Mouse (Mus musculus) layer of hippocampus, postnatal 25 days (tissue): ENCODE measurements around the gene Atg14. TPM values are rescaled to one million over a fixed set of nuclear protein-coding genes. Genes with fewer than 3 reads are reported as not detected.
A peak's percentile ranks its signal among the peaks of the same experiment; 100 is the strongest.
"Not testable (repeated sequence)": the region's sequence is repeated elsewhere in the genome, so short reads cannot be mapped to it uniquely, and the experiment has no call there.

Experiments used
- DNase-seq, 2 experiments: peaks; one replicate each; pipeline ENCODE4 v3.0.0; 2022; ENCODE audit warnings: mixed read lengths in 2 of 2, low spot score in 1 of 2; ENCODE audit errors: extremely low spot score in 1 of 2
- total RNA-seq, 2 experiments: library from RNA; stranded (reverse); gene quantifications; 2 replicates each; pipeline ENCODE4 v1.2.3; 2021

Gene Atg14
- total RNA-seq: 10 to 100 TPM; 16.6 to 17.9 TPM

- not testable (repeated sequence) for DNase-seq
Measured at GRCm38 (mm10) chr14:47570549-47570948, at the start of gene Atg14. Gene Atg14 (minus strand): TSS chr14:47570649.

DNA sequence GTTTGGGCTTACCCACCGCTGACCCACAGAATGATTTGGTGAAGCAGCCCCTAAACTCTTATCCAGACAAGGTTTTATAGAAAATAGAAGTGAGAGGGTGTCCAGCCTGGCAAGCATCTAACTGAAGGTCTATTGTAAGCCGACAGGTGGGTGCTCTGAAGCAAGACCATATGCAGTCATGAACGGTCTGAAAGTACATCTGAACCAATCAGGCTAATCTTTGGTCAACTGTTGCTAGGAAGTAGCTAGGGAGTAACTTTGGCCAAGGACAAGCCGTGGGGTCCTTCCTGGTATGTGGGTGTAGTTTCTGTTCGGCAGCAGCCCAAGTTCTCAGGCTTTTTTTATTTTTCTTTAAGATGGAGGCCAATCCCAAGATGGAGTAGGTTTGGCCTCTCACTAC is 48.4 kb upstream of the Atg14 start:
- DNase-seq: no peak

- no peak for DNase-seq
Measured at GRCm38 (mm10) chr14:47613254-47613653, 42.8 kb upstream of the Atg14 start.

DNA sequence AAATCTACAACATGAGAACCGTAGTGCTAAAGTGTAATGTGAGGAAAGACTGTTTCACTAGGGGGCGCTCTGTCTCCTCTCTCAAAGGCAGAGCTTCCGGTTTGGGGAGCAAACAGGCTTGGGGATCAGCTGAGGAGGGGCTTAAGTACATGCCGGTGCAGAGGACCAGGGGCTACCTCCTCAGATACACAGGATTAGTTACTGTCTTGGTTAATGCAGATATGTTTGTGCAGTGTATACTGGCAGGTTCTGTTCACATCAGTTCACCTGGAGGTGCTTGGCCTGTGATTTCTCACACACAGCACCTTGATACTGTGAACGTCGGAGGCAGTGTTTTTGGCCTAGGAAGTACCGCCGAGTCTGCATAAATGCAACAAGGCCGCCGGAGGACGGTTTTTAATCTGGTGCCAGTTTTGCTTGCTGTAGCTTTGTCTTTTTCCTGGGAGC is 27.5 kb upstream of the Atg14 start:
- DNase-seq: peak; percentile 52 to 76

DNA sequence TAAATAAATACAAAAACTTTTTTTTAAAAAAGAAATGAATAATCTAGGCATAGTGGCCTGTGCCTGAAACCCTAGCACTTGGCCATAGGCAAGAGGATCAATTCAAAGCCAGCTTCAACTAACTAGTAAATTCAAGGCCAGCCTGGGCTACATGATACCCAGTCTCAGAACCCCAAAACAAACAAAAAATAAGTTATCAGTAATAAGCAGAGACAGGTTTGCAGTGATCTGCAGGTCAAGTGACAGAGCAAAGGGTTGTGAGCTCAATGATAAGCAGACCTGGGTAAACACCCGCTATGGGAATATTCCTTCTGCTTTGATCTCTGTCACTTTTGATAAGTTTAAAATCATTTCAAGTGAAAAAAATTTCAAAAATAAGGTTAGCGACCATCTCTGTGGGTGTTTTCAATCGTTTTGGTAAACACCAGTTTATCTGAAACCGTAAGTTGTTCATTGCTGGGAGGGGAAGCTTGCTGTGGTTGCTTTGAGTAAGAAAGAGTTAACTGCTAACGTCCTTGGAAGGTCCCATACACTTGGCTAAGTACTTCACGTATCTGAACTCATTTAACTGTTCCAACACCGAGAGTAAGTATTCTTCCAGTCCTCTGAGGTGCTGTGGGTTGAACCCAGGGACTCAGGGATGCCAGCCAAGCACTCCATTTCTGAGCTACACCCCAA is 24.1 kb upstream of the Atg14 start:
- DNase-seq: no peak

GRCm38 (mm10) chr14:47590391-47590975 is 20.0 kb upstream of the Atg14 start:
- no peak for DNase-seq

GRCm38 (mm10) chr14:47589444-47589843 is 19.0 kb upstream of the Atg14 start:
- no peak for DNase-seq

DNA sequence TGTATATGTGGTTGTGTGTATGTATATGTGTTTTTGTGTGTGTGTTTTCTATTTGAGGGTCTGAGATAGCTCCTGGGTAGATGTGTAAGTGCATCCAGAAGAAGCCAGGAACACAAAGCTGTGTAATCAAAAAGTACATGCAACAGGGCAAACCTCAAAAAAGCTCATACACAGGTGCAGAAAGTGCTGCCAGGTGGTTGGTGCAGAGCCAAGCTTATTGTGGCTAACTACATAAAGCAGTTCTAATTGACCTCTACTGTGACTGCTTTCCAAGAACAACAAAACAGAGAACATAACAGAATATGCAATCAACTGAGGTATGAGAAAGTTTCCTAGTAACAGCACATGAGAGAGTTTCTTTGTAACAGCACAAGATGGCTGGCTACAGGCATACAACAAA is 13.9 kb upstream of the Atg14 start:
- no peak for DNase-seq

GRCm38 (mm10) chr14:47581681-47582080 is 11.2 kb upstream of the Atg14 start:
- DNase-seq: peak in 1 of 2 experiments; percentile 8

GRCm38 (mm10) chr14:47581280-47581679 is 10.8 kb upstream of the Atg14 start:
- no peak for DNase-seq

GRCm38 (mm10) chr14:47578086-47578485 is 7.6 kb upstream of the Atg14 start:
- DNase-seq: peak in 1 of 2 experiments; percentile 41

GRCm38 (mm10) chr14:47576687-47577086 is 6.2 kb upstream of the Atg14 start:
- DNase-seq: no peak

GRCm38 (mm10) chr14:47574721-47575120 is 4.3 kb upstream of the Atg14 start:
- no peak for DNase-seq

DNA sequence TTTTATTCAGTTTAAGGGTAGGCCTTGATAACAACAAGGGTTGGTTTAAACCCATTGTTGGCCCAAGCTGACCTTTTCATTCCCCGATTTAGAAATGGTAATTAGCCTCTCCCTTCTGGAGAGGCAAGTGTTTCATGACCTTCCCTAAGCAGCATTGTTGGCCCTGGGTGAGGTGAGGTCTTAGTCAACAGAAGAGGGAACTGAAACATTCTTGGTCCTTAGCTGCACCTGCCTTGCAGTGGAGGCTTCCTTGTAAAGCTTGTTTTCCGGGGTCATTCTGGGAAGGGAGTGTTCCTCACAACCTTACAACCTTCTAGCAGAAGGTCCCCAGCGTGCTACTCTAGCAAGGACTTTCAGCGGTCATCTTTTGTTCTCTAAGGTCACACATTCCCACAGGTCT is 2.3 kb upstream of the Atg14 start:
- DNase-seq: no peak

GRCm38 (mm10) chr14:47567962-47568652 is 2.3 kb downstream of the Atg14 start:
- DNase-seq: peak; percentile 77 to 95

GRCm38 (mm10) chr14:47563106-47563505 is 7.3 kb downstream of the Atg14 start:
- no peak for DNase-seq

GRCm38 (mm10) chr14:47562530-47562929 is 7.9 kb downstream of the Atg14 start:
- no peak for DNase-seq

DNA sequence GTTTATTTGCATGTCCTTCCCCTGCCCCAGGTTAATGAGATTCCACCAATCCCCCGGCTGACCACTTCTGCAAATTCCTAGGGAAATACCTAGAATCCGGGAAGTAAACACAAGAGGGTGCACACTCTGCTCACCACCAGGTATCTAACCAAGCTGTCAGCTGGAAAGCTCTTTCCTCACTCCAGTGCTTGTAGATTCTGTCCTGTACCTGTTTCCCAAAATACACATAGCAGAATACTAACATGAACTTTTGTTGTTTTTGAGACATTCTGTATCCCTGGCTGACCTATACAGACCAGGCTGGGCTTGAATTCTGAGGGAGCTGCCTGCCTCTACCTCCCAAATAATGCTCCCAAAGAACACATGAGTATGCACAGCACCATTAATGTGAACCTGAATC is 9.7 kb downstream of the Atg14 start:
- DNase-seq: no peak

GRCm38 (mm10) chr14:47555225-47555624 is 15.2 kb downstream of the Atg14 start:
- no peak for DNase-seq

- no peak for DNase-seq
Measured at GRCm38 (mm10) chr14:47554236-47554635, 16.2 kb downstream of the Atg14 start.

DNA sequence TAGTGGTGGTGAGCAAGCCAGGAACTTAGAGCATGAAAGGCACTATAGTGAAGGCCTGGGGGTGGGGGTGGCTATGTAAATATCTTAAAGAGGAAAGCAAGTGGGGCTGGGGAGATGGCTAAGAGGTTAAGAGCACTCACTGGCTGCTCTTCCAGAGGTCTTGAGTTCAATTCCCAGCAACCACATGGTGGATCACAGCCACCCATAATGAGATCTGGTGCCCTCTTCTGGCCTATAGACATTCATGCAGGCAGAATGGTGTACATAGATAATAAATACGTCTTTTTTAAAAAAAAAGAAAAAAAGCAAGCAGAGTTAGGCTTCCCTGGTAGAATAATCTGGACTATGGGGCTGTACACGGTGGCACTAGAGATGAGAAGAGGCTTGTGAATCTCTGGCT is 17.1 kb downstream of the Atg14 start:
- DNase-seq: no peak

DNA sequence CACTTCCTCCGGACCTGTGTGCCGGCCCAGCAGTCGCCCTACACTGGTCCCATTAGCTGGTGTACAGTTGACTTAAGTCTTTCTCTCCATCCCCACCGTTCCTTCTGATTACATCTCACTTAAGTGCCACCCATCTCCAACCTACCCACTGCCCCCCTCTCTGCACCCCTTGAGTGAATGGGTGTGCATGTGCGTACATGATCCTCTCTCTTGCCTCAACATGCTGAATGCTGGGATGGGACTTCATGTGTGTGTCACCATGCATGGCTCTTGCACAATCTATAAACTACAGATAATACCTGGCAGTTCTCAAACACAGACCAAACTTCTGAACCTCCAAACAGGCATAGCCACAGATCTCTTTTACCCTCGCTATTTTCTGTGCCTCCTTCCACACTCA is 18.8 kb downstream of the Atg14 start:
- DNase-seq: no peak
